ENCODE assay signal across 8 mouse cellular contexts in genomic region chr17:87314530-87314946, GRCm38 (mm10). TPM values are rescaled to one million over a fixed set of nuclear protein-coding genes. Genes with fewer than 3 reads are reported as not detected.
DNase-seq lines count a peak whose midpoint lies in the region; ATAC-seq and TF ChIP-seq lines count a peak whose summit lies in the region.

No protein-coding gene starts in this region.

- no peak for TF ChIP-seq CTCF in E14TG2a.4 (conservative IDR thresholded peaks at IDR 0.05; ENCODE audit: low read length)
- no peak for TF ChIP-seq CTCF in hindbrain, postnatal 0 days (IDR thresholded peaks at IDR 0.05; ENCODE audit: low read depth)

- H3K4me3 ChIP-seq in E14TG2a.4 (replicated peaks; ENCODE audit: low read length), result peak overlapping the region; percentile 66
- no peak overlapping the region for H3K4me3 ChIP-seq in hindbrain, postnatal 0 days (ENCODE audit: low read length)
- no peak overlapping the region for H3K4me3 ChIP-seq in liver, embryonic 13.5 days (replicated peaks)

- H3K4me2 ChIP-seq in hindbrain, postnatal 0 days (ENCODE audit: low read depth, low read length), result peak overlapping the region; percentile 26
- H3K4me2 ChIP-seq in liver, embryonic 13.5 days, result no peak overlapping the region

- no peaks in the 10 kb centered on the region for H3K36me3 ChIP-seq in E14TG2a.4 (ENCODE audit: insufficient read depth, low read length)
- no peaks in the 10 kb centered on the region for H3K36me3 ChIP-seq in hindbrain, postnatal 0 days (ENCODE audit: insufficient read depth, low read length)
- peaks cover 17% of the 10 kb centered on the region; the same call in 1 of the 2 replicates for H3K36me3 ChIP-seq in liver, embryonic 13.5 days

- no peaks in the 10 kb centered on the region for H3K9me3 ChIP-seq in E14TG2a.4 (ENCODE audit: low read length)
- H3K9me3 ChIP-seq in hindbrain, postnatal 0 days (ENCODE audit: low read length), result no peaks in the 10 kb centered on the region
- no peaks in the 10 kb centered on the region for H3K9me3 ChIP-seq in liver, embryonic 13.5 days (replicated peaks)

- H3K9ac ChIP-seq in hindbrain, postnatal 0 days (replicated peaks; ENCODE audit: low read length), result no peak overlapping the region
- no peak overlapping the region for H3K9ac ChIP-seq in liver, embryonic 13.5 days

- H3K27me3 ChIP-seq in E14TG2a.4 (ENCODE audit: insufficient read depth, low read length), result no peaks in the 10 kb centered on the region
- H3K27me3 ChIP-seq in hindbrain, postnatal 0 days (ENCODE audit: insufficient read depth, low read length), result no peaks in the 10 kb centered on the region
- no peaks in the 10 kb centered on the region for H3K27me3 ChIP-seq in liver, embryonic 13.5 days

- no peak overlapping the region for H3K27ac ChIP-seq in hindbrain, postnatal 0 days
- no peak overlapping the region for H3K27ac ChIP-seq in liver, embryonic 13.5 days

- peak; percentile 60 for ATAC-seq in hindbrain, postnatal 0 days
- ATAC-seq in liver, embryonic 13.5 days (ENCODE audit: low read depth), result peak; percentile 35

- 51% methylated on average over 5 of the region's 5 CpGs for whole genome bisulfite sequencing in hindbrain, postnatal 0 days
- 61% methylated on average over 5 of the region's 5 CpGs for WGBS in liver, embryonic 13.5 days (ENCODE audit: insufficient replicate concordance)

- peak; percentile 85 for DNase-seq in ZHBTc4 (ENCODE audit: low read depth, low spot score)
- peak; percentile 81 for DNase-seq in fibroblast of lung, adult 2 months (ENCODE audit: low read depth)
- no peak for DNase-seq in hindbrain, postnatal 0 days (ENCODE audit: low spot score)
- DNase-seq in liver, embryonic 13.5 days, result peak; percentile 31
- DNase-seq in natural killer cell, adult 2 months (ENCODE audit: low spot score in 2 of 2), result peak; percentile 41 to 66
- DNase-seq in embryo, embryonic 9.5 days (ENCODE audit: extremely low spot score), result no peak
- no peak for DNase-seq in frontal cortex, postnatal 25 days (ENCODE audit: low spot score in 2 of 2)

- H3K4me1 ChIP-seq in E14TG2a.4 (replicated peaks; ENCODE audit: low read depth, low read length), result peaks cover 47% of the 10 kb centered on the region
- 0 out of 2 replicates have a peak, but pooled peaks cover 3% of the 10 kb centered on the region for H3K4me1 ChIP-seq in hindbrain, postnatal 0 days (ENCODE audit: insufficient read depth, low read length)
- peaks cover 41% of the 10 kb centered on the region for H3K4me1 ChIP-seq in liver, embryonic 13.5 days (replicated peaks)

RNA-seq across cellular contexts. Expression of gene Ttc7, which starts 31.9 kb away (rescaled TPM):
- total RNA-seq in hindbrain, postnatal 0 days (2014; rRNA removed), result 9.9 and 10.9 TPM in 2 replicates
- 9.0 and 13.3 TPM in 2 replicates for polyA plus RNA-seq in hindbrain, postnatal 0 days (2015; fragmentation: Nextera tagmentation; extraction: Ambion mirVana)
- 9.5 and 11.0 TPM in 2 replicates for polyA plus RNA-seq in liver, embryonic 13.5 days (2015; fragmentation: Nextera tagmentation; extraction: Ambion mirVana)

RNA-seq across cellular contexts. Expression of gene Mcfd2, which starts 48.8 kb away (rescaled TPM):
- 34.6 and 36.5 TPM in 2 replicates for total RNA-seq in hindbrain, postnatal 0 days (2014; rRNA removed)
- 40.4 and 41.0 TPM in 2 replicates for polyA plus RNA-seq in hindbrain, postnatal 0 days (2015; fragmentation: Nextera tagmentation; extraction: Ambion mirVana)
- 50.2 and 53.9 TPM in 2 replicates for polyA plus RNA-seq in liver, embryonic 13.5 days (2015; fragmentation: Nextera tagmentation; extraction: Ambion mirVana)

Comparison
In these comparisons a context has a peak if more than half of its experiments do, and no peak if none do; other contexts are left out.
1. DNase-seq: peak in ZHBTc4 (single experiment), fibroblast of lung, adult 2 months (single experiment), liver, embryonic 13.5 days (single experiment) and natural killer cell, adult 2 months (2 of 2); none in hindbrain, postnatal 0 days (single experiment), embryo, embryonic 9.5 days (single experiment) and frontal cortex, postnatal 25 days (0 of 2).